Mouse (Mus musculus) small intestine, adult 10 weeks (tissue): ENCODE results near the gene Gm21093. TPM values are rescaled to one million over a fixed set of nuclear protein-coding genes. Genes with fewer than 3 reads are reported as not detected.

Source experiments
- polyA plus RNA-seq: library from polyadenylated mRNA; stranded (reverse); fragments of 350-450 nt; fragmentation: Illumina TruSeq; extraction: RNeasy Lipid Tissue Mini Kit (QIAGEN cat#74804); gene quantifications from one replicate; pipeline ENCODE4 v1.2.3, GENCODE M21; 2014; ENCODE audit warnings: low replicate concordance

Gene Gm21093
- polyA plus RNA-seq, result not detected

GRCm38 (mm10) chr4:42034626-42035025 lies at the start of gene Gm21093:
Gene Gm21093 (minus strand): TSS chr4:42034726.

Other genes with a start within 250 kb of the Gm21093 start
- not detected for gene Gm21541, start 131.1 kb downstream of the Gm21093 start, polyA plus RNA-seq
- gene Gm20878, start 93.2 kb downstream of the Gm21093 start, polyA plus RNA-seq, result 0.71 TPM
- 0.11 TPM for gene Fam205a4, start 68.7 kb downstream of the Gm21093 start, polyA plus RNA-seq
- gene Gm3893, start 56.5 kb upstream of the Gm21093 start, polyA plus RNA-seq, result not detected
- gene Gm13304, start 80.1 kb upstream of the Gm21093 start, polyA plus RNA-seq, result not detected
- not detected for gene Gm13306, start 118.7 kb upstream of the Gm21093 start, polyA plus RNA-seq
- gene Gm13305, start 133.9 kb upstream of the Gm21093 start, polyA plus RNA-seq, result not detected
- gene Gm10600, start 205.9 kb upstream of the Gm21093 start, polyA plus RNA-seq, result 0.19 TPM
- not detected for gene Ccl21b, start 221.0 kb upstream of the Gm21093 start, polyA plus RNA-seq